Mouse (Mus musculus) spleen, adult 2 months (tissue): ENCODE results near the gene Mcl1.

Experiments
- CTCF ChIP-seq: fragments of 200-500 bp; IDR thresholded peaks from 2 replicates; pipeline ENCODE4 v1.5.1; 2011; ENCODE audit warnings: mild to moderate bottlenecking, inconsistent platforms; ENCODE audit not compliant: insufficient read depth, insufficient read length, insufficient replicate concordance; ENCODE audit errors: extremely low read depth
- POLR2A ChIP-seq: fragments of 200-500 bp; IDR thresholded peaks from 2 replicates; pipeline ENCODE4 v1.6.1; 2011; ENCODE audit warnings: low read depth, low read length, inconsistent platforms

- TF ChIP-seq CTCF = no peak
- TF ChIP-seq POLR2A = no peak
These were observed 49.4 kb upstream of the Mcl1 start for GRCm38 (mm10) chr3:95609195-95609594.
